Mouse (Mus musculus): ENCODE data around the gene Rasl11a.

DNA sequence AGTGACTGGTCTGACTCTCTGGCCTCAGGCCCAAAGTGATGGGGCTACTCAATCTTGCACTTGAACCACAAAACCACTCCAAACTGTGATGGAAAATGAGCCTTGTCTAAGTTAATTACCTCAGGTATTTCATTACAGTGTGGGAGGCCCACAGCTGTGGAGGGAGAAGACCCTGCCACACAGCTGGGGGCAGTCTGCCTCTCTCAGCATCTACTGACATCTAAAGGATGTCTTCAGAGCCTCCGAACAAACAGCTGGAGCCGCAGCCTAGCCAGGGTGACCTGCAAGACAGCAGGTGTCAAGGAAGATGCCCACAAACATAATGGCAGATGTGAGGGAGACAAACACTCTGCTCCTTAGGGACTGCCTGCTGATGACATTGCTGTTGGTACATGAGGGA, 31.2 kb downstream of the Rasl11a start:
- TF ChIP-seq KAT2A (IDR thresholded peaks at IDR 0.05; ENCODE audit: insufficient replicate concordance, low read length) (no peak), CHD2 (IDR thresholded peaks at IDR 0.05; ENCODE audit: low read length) (no peak)

Measured in CH12.LX (cell line).